Mouse (Mus musculus) hindbrain, embryonic 13.5 days (tissue): Measurements from ENCODE around the gene Shb. TPM values are rescaled to one million over a fixed set of nuclear protein-coding genes. Genes with fewer than 3 reads are reported as not detected.

Source experiments
- ATAC-seq: fragments of 200-750 bp; cut with Nextera tagmentation; 2 replicates; pipeline ENCODE4 v1.8.0; 2017; ENCODE audit warnings: moderate TSS enrichment; ENCODE audit not compliant: low FRiP score
- H3K27ac ChIP-seq: fragments of 300-500 bp; sonication (generic); 2 replicates; pipeline ENCODE4 v1.5.1; 2015; ENCODE audit warnings: inconsistent platforms, mild to moderate bottlenecking, moderate library complexity
- H3K27me3 ChIP-seq: fragments of 300-500 bp; sonication (generic); 2 replicates; pipeline ENCODE4 v1.6.1; 2015; ENCODE audit warnings: mild to moderate bottlenecking, inconsistent platforms
- H3K36me3 ChIP-seq: fragments of 300-500 bp; sonication (generic); 2 replicates; pipeline ENCODE4 v1.6.1; 2015; ENCODE audit warnings: mild to moderate bottlenecking, inconsistent platforms
- H3K4me1 ChIP-seq: fragments of 300-500 bp; sonication (generic); replicated peaks from 2 replicates; pipeline ENCODE4 v1.6.1; 2015; ENCODE audit warnings: inconsistent platforms
- H3K4me2 ChIP-seq: fragments of 300-500 bp; sonication (generic); 2 replicates; pipeline ENCODE4 v1.6.1; 2015; ENCODE audit warnings: inconsistent platforms, mild to moderate bottlenecking, moderate library complexity
- H3K4me3 ChIP-seq: fragments of 300-500 bp; sonication (generic); 2 replicates; pipeline ENCODE4 v1.5.1; 2015; ENCODE audit warnings: mild to moderate bottlenecking, inconsistent platforms
- H3K9ac ChIP-seq: fragments of 300-500 bp; sonication (generic); 2 replicates; pipeline ENCODE4 v1.6.1; 2015; ENCODE audit warnings: mild to moderate bottlenecking, inconsistent platforms
- H3K9me3 ChIP-seq: fragments of 300-500 bp; sonication (generic); 2 replicates; pipeline ENCODE4 v1.6.1; 2016; ENCODE audit warnings: inconsistent platforms
- WGBS: fragments of 180-500 bp; shearing (Covaris S2); methylation state at CpG from one replicate; pipeline ENCODE4 v1.1.7; 2015; 5-methylcytosine and 5-hydroxymethylcytosine counted together
- polyA plus RNA-seq: library from polyadenylated mRNA; unstranded; fragments of >200 nt; fragmentation: Nextera tagmentation; extraction: Ambion mirVana; gene quantifications from 2 replicates; pipeline ENCODE4 v1.2.1, GENCODE M21; 2015

The Shb gene
- polyA plus RNA-seq, 1 experiment from 2014 or later = 5.7 TPM

GRCm38 (mm10) chr4:45525541-45525940, 6.7 kb downstream of the Shb start:
- H3K36me3 ChIP-seq = no peaks in the 10 kb centered on the region
- H3K9me3 ChIP-seq = no peaks in the 10 kb centered on the region
- H3K27ac ChIP-seq = no peak overlapping the region
- H3K27me3 ChIP-seq = peaks cover 12% of the 10 kb centered on the region
- H3K4me2 ChIP-seq = peak overlapping the region; percentile 91; the same call in 1 of the 2 replicates
- no peak for ATAC-seq
- no peak overlapping the region for H3K4me3 ChIP-seq
- peaks cover 65% of the 10 kb centered on the region for H3K4me1 ChIP-seq
- no peak overlapping the region for H3K9ac ChIP-seq
- WGBS = 90% methylated on average over 3 of the region's 3 CpGs

DNA sequence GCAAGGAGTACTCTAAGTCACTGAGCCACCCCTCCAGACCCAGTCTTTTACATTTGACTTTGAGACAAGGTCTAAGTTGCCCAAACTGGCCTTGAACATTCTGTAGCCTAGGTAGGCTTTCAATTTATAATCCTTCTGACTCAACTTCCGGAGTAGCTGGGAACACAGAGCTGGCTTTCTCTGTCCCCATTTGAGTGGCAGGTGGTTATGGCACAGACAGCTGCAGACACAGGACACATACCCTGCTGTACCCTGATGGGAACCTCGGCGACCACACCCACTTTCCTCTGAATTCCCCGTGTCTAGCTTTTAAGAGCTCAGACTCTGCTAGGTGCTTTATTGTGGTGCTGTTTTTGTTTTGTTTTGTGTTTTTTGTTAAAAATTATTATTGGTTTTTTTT, 7.7 kb downstream of the Shb start:
- ATAC-seq = no peak
- 86% methylated on average over 4 of the region's 4 CpGs for WGBS
- H3K4me1 ChIP-seq = peaks cover 60% of the 10 kb centered on the region
- no peak overlapping the region for H3K9ac ChIP-seq
- H3K4me2 ChIP-seq = no peak overlapping the region
- no peaks in the 10 kb centered on the region for H3K9me3 ChIP-seq
- H3K4me3 ChIP-seq = no peak overlapping the region
- no peak overlapping the region for H3K27ac ChIP-seq
- peaks cover 14% of the 10 kb centered on the region for H3K27me3 ChIP-seq
- H3K36me3 ChIP-seq = no peaks in the 10 kb centered on the region

DNA sequence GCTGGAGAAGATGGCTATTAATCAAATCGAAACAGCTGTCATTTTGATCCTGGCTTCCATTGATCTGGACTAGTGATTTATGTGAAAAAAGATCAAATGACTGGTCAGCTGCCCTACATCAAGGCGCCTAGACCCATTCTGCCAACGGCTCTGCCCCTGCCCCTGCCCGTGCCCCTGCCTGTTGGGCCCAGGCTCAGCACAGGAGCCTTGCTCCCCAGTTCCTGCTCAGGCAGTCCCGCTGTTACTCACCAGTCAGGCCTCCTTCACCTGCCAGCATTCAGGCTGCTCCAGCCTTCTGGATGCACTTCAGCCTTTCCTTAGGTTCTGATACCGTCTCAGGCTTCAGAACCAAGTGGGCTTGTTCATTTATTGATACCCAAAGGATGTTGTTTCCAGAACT, 8.9 kb downstream of the Shb start:
- WGBS = 75% methylated on average over 6 of the region's 6 CpGs
- no peaks in the 10 kb centered on the region for H3K9me3 ChIP-seq
- H3K9ac ChIP-seq = no peak overlapping the region
- ATAC-seq = no peak
- peaks cover 47% of the 10 kb centered on the region for H3K4me1 ChIP-seq
- no peaks in the 10 kb centered on the region for H3K36me3 ChIP-seq
- H3K4me2 ChIP-seq = no peak overlapping the region
- no peak overlapping the region for H3K4me3 ChIP-seq
- peaks cover 18% of the 10 kb centered on the region for H3K27me3 ChIP-seq
- H3K27ac ChIP-seq = no peak overlapping the region

DNA sequence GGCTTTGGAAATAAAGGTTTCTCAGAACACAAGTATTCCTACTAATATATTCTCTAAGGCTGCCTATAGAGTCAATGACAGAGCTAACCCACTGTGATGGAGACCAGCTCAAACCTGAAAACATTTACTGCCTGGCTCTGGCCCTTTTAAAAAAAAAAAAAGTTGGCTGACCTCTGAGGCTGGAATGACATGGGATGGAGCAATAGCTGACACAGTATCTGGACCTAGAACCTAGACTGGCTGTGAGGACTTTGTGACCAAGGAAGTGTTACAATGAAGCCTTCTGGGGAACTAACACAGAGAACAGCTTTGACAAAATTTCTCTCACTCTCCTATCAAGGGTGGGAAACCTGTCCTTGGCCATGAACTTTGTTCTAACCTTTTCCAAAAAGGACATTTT, 9.3 kb downstream of the Shb start:
- Histone ChIP-seq H3K4me1 (peaks cover 43% of the 10 kb centered on the region), H3K4me2 (no peak overlapping the region), H3K9ac (no peak overlapping the region), H3K27me3 (peaks cover 14% of the 10 kb centered on the region), H3K9me3 (no peaks in the 10 kb centered on the region), H3K27ac (no peak overlapping the region), H3K4me3 (no peak overlapping the region), H3K36me3 (no peaks in the 10 kb centered on the region)
- no peak for ATAC-seq

- H3K9ac ChIP-seq = no peak overlapping the region
- H3K4me1 ChIP-seq = peaks cover 41% of the 10 kb centered on the region
- H3K4me2 ChIP-seq = no peak overlapping the region
- H3K27ac ChIP-seq = no peak overlapping the region
- peaks cover 10% of the 10 kb centered on the region; the same call in 1 of the 2 replicates for H3K27me3 ChIP-seq
- 74% methylated on average over 4 of the region's 4 CpGs for WGBS
- no peaks in the 10 kb centered on the region for H3K36me3 ChIP-seq
- H3K4me3 ChIP-seq = no peak overlapping the region
- H3K9me3 ChIP-seq = no peaks in the 10 kb centered on the region
- no peak for ATAC-seq
Observed at GRCm38 (mm10) chr4:45522583-45522900, 9.7 kb downstream of the Shb start.

DNA sequence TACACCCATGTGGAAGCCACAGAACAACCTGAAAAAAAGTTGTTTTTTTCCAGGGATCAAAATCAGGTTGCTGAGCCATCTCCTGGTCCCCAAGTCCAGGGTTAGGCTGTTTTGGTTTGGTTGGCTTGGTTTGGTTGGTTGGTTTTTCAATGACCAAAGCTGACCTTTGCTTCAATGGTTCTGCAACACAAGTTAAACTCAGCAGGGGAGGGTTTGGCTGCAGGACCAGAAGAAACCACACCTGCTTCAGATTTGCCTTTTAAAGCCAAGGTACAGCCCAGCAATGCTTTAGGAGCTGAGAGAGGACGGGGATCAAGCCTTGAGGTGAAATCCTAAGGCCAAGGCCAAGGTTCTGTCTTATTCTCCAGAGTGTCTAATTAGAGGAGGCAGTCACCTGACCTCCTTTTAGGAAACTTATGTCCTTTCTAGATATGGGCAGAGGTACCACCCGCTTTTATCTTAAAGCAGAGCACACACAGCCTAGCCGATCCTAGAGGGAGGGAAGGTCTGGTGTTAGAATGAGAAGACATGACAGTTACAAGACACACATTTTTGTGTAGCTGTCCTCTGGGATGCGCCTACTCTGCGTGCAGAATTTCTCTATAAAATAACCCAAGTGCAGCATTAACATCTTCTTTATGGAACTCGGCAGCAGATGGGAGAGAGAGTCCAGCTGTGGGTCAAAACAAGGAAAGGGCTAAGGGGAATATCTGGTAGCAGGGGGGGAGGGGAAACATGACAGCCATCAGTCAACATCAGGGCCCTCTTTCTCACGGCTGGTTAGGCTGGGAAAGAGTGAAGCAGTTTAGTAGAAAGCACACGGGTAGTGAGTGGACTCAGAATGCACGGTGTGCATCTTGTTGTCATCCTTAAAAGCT, 10.3 kb downstream of the Shb start:
- Histone ChIP-seq H3K27ac (no peak overlapping the region), H3K36me3 (no peaks in the 10 kb centered on the region), H3K27me3 (peaks cover 12% of the 10 kb centered on the region; the same call in 1 of the 2 replicates), H3K4me2 (no peak overlapping the region), H3K4me1 (peaks cover 41% of the 10 kb centered on the region), H3K9me3 (no peaks in the 10 kb centered on the region), H3K9ac (no peak overlapping the region), H3K4me3 (no peak overlapping the region)
- 52% methylated on average over 9 of the region's 9 CpGs for WGBS
- ATAC-seq = no peak

DNA sequence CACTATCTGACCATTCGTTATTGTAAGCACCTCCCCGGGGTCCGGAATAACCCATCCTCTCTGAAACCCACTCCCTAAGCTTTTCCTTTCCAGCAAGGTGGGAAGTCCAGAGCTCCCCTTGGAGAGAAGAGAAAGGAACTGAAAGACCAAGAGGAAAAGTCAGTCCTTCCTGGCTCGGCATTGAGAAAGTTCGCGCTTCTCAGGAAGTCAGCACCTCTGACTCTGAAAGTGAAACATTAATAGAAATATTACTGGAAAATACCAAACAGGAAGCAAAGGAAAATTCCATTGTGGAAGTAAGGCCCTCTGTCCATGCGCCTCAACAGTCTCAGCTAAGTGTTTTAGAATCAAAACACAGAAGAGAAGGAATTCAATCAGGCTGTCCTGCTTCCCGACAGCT, 11.9 kb downstream of the Shb start:
- H3K27ac ChIP-seq = no peak overlapping the region
- no peaks in the 10 kb centered on the region for H3K36me3 ChIP-seq
- H3K27me3 ChIP-seq = peaks cover 24% of the 10 kb centered on the region; the same call in 1 of the 2 replicates
- no peaks in the 10 kb centered on the region for H3K9me3 ChIP-seq
- ATAC-seq = no peak
- 82% methylated on average over 8 of the region's 8 CpGs for WGBS
- no peak overlapping the region for H3K4me2 ChIP-seq
- no peak overlapping the region for H3K9ac ChIP-seq
- no peak overlapping the region for H3K4me3 ChIP-seq
- peaks cover 36% of the 10 kb centered on the region for H3K4me1 ChIP-seq

- peaks cover 26% of the 10 kb centered on the region; the same call in 1 of the 2 replicates for H3K27me3 ChIP-seq
- no peak for ATAC-seq
Observed at GRCm38 (mm10) chr4:45517399-45517798, 14.9 kb downstream of the Shb start.

DNA sequence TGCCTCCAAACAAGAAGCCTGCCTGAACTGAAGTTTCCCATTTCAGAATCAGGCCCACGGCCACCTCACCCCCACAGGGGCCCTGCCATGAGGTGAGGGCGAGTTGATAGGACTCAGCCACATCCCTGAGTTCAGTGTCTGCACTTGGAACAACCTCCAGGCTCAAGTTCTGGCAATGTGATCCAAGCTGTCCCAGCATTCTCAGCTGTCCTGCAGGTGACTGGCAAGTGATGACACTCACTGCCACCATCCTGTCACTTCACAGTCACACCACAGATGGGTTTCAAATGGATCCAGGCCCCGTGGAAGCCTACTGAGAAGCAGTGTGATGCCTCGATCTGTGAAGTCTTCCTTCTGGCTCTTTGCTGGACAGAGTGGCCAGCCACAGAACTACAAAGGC, 16.4 kb downstream of the Shb start:
- Histone ChIP-seq H3K27ac (no peak overlapping the region), H3K27me3 (peaks cover 25% of the 10 kb centered on the region; the same call in 1 of the 2 replicates), H3K9ac (no peak overlapping the region), H3K36me3 (no peaks in the 10 kb centered on the region), H3K4me1 (peaks cover 44% of the 10 kb centered on the region), H3K4me3 (no peak overlapping the region), H3K9me3 (no peaks in the 10 kb centered on the region), H3K4me2 (no peak overlapping the region)
- no peak for ATAC-seq
- 72% methylated on average over 4 of the region's 4 CpGs for WGBS

More at GRCm38 (mm10) chr4:45517399-45517798, 14.9 kb downstream of the Shb start:
- Histone ChIP-seq H3K9ac (no peak overlapping the region), H3K4me3 (no peak overlapping the region), H3K4me2 (no peak overlapping the region), H3K27ac (no peak overlapping the region), H3K36me3 (no peaks in the 10 kb centered on the region), H3K9me3 (no peaks in the 10 kb centered on the region), H3K4me1 (peaks cover 54% of the 10 kb centered on the region)
- WGBS = 49% methylated on average over 4 of the region's 4 CpGs

DNA sequence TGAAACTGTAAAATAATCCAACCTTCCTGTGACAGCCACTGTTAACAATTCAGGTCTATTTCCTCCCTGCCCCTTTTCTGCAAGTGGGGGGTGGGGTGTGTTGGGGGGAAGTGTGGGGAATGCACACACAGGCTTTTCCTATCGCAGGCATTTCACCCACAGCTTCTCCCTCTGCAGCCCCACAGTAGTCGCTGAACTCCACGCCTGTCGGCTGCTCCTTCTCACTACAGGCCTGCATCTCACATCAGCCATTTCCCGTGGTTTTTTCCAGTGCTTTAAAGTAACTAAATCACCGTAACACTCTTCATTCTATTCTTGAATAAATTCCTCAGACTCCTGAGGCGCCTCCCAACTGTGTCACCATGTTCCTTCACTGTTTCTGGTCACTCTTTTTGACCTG, 17.9 kb downstream of the Shb start:
- WGBS = 6% methylated on average over 7 of the region's 7 CpGs
- Histone ChIP-seq H3K4me1 (peaks cover 54% of the 10 kb centered on the region), H3K9me3 (no peaks in the 10 kb centered on the region), H3K27me3 (peaks cover 21% of the 10 kb centered on the region; the same call in 1 of the 2 replicates), H3K9ac (peak overlapping the region; percentile 64; the same call in 1 of the 2 replicates), H3K4me3 (no peak overlapping the region), H3K27ac (0 out of 2 replicates have a peak overlapping the region, but pooled peaks have one; percentile 49), H3K4me2 (peak overlapping the region; percentile 32; the same call in 1 of the 2 replicates), H3K36me3 (no peaks in the 10 kb centered on the region)
- ATAC-seq = no peak

- Histone ChIP-seq H3K9ac (peak overlapping the region; percentile 64), H3K36me3 (no peaks in the 10 kb centered on the region), H3K4me1 (peaks cover 60% of the 10 kb centered on the region), H3K27me3 (0 out of 2 replicates have a peak, but pooled peaks cover 19% of the 10 kb centered on the region), H3K27ac (peak overlapping the region; percentile 58), H3K4me2 (peak overlapping the region; percentile 32), H3K9me3 (no peaks in the 10 kb centered on the region), H3K4me3 (0 out of 2 replicates have a peak overlapping the region, but pooled peaks have one; percentile 3)
- ATAC-seq = peak; percentile 59; the same call in 1 of the 2 replicates
- WGBS = 1% methylated on average over 10 of the region's 10 CpGs
Observed at GRCm38 (mm10) chr4:45513791-45514293, 18.4 kb downstream of the Shb start.

DNA sequence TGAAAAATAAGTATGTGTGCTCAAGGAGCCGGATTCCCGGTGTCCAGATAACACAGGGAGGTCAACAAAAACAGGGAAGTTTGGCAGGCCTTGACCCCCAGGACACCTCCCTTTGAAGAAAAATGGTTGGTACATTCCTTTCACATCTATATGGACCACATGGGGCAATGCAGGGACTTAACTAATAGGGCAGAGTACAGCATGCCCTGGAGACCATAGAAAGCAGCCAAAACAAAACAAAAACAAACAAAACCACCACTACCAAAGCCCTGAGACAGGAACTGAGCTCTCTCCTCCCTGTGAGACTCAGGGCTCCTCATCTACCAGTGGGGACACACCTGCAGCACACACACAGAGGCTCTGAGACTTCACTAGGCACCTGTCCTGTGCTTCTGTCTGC, 18.9 kb downstream of the Shb start:
- Histone ChIP-seq H3K27ac (peak overlapping the region; percentile 58; the same call in 1 of the 2 replicates), H3K27me3 (0 out of 2 replicates have a peak, but pooled peaks cover 19% of the 10 kb centered on the region), H3K4me1 (peaks cover 65% of the 10 kb centered on the region), H3K36me3 (no peaks in the 10 kb centered on the region), H3K9me3 (no peaks in the 10 kb centered on the region), H3K4me2 (peak overlapping the region; percentile 32), H3K9ac (peak overlapping the region; percentile 64; the same call in 1 of the 2 replicates), H3K4me3 (no peak overlapping the region)
- WGBS = 68% methylated on average over 2 of the region's 2 CpGs
- ATAC-seq = no peak
